Mouse (Mus musculus) limb, embryonic 11.5 days (tissue): ENCODE data around the gene Sdr42e1. TPM values are rescaled to one million over a fixed set of nuclear protein-coding genes. Genes with fewer than 3 reads are reported as not detected.

ENCODE experiments used
- ATAC-seq: fragments of 200-750 bp; cut with Nextera tagmentation; 2 replicates; pipeline ENCODE4 v1.8.0; 2017; ENCODE audit warnings: low read depth; ENCODE audit not compliant: insufficient number of reproducible peaks, low FRiP score, low TSS enrichment
- DNase-seq: peaks from one replicate; pipeline ENCODE4 v3.0.0-alpha.2; 2015; ENCODE audit warnings: low spot score
- H3K27ac ChIP-seq: fragments of 300-500 bp; sonication (generic); replicated peaks from 2 replicates; pipeline ENCODE4 v1.5.1; 2014; ENCODE audit warnings: low read depth, mild to moderate bottlenecking, low read length
- H3K27me3 ChIP-seq: fragments of 300-500 bp; sonication (generic); 2 replicates; pipeline ENCODE4 v1.6.1; 2014; ENCODE audit warnings: mild to moderate bottlenecking, low read length, mixed read lengths; ENCODE audit not compliant: control insufficient read depth, insufficient read depth
- H3K36me3 ChIP-seq: fragments of 300-500 bp; sonication (generic); 2 replicates; pipeline ENCODE4 v1.6.1; 2014; ENCODE audit warnings: mild to moderate bottlenecking, low read length, moderate library complexity, mixed read lengths; ENCODE audit not compliant: control insufficient read depth, insufficient read depth
- H3K4me1 ChIP-seq: fragments of 300-500 bp; sonication (generic); 2 replicates; pipeline ENCODE4 v1.6.1; 2014; ENCODE audit warnings: low read length, mixed read lengths; ENCODE audit not compliant: control insufficient read depth, insufficient read depth
- H3K4me2 ChIP-seq: fragments of 300-500 bp; sonication (generic); 2 replicates; pipeline ENCODE4 v1.6.1; 2014; ENCODE audit warnings: low read depth, mild to moderate bottlenecking, moderate library complexity; ENCODE audit not compliant: severe bottlenecking
- H3K4me3 ChIP-seq: fragments of 300-500 bp; sonication (generic); 2 replicates; pipeline ENCODE4 v1.5.1; 2014; ENCODE audit warnings: low read depth, low read length
- H3K9ac ChIP-seq: fragments of 300-500 bp; sonication (generic); 2 replicates; pipeline ENCODE4 v1.6.1; 2014; ENCODE audit warnings: mild to moderate bottlenecking, low read length
- H3K9me3 ChIP-seq: fragments of 300-500 bp; sonication (generic); 2 replicates; pipeline ENCODE4 v1.6.1; 2016; ENCODE audit warnings: low read length; ENCODE audit not compliant: control insufficient read depth
- WGBS: fragments of 180-500 bp; shearing (Covaris S2); extraction: QIAGEN DNeasy Blood & Tissue Kit; methylation state at CpG from one replicate; pipeline ENCODE4 v1.1.7; 2014; 5-methylcytosine and 5-hydroxymethylcytosine counted together
- polyA plus RNA-seq: library from polyadenylated mRNA; unstranded; fragments of >200 nt; fragmentation: Nextera tagmentation; extraction: Ambion mirVana; gene quantifications from 2 replicates; pipeline ENCODE4 v1.2.1, GENCODE M21; 2014

Gene Sdr42e1
- polyA plus RNA-seq, 1 experiment from 2014 or later, result 0.72 TPM

GRCm38 (mm10) chr8:117700699-117701098 is 27.2 kb upstream of the Sdr42e1 start:
- H3K4me3 ChIP-seq, result no peak overlapping the region
- no peaks in the 10 kb centered on the region for H3K36me3 ChIP-seq
- H3K27me3 ChIP-seq, result no peaks in the 10 kb centered on the region
- ATAC-seq, result no peak
- no peak for DNase-seq
- no peaks in the 10 kb centered on the region for H3K9me3 ChIP-seq
- 75% methylated on average over 8 of the region's 8 CpGs for WGBS
- H3K27ac ChIP-seq, result no peak overlapping the region
- no peak overlapping the region for H3K4me2 ChIP-seq
- no peaks in the 10 kb centered on the region for H3K4me1 ChIP-seq
- no peak overlapping the region for H3K9ac ChIP-seq

- H3K4me1 ChIP-seq, result no peaks in the 10 kb centered on the region
- ATAC-seq (no peak), DNase-seq (peak; percentile 45)
- H3K4me3 ChIP-seq, result no peak overlapping the region
- H3K9me3 ChIP-seq, result no peaks in the 10 kb centered on the region
- WGBS, result 41% methylated on average over 5 of the region's 5 CpGs
- no peak overlapping the region for H3K4me2 ChIP-seq
- no peak overlapping the region for H3K27ac ChIP-seq
- no peaks in the 10 kb centered on the region for H3K27me3 ChIP-seq
- no peaks in the 10 kb centered on the region for H3K36me3 ChIP-seq
- no peak overlapping the region for H3K9ac ChIP-seq
Observed at GRCm38 (mm10) chr8:117697248-117697647, 23.8 kb upstream of the Sdr42e1 start.

- no peak overlapping the region for H3K9ac ChIP-seq
- H3K4me2 ChIP-seq, result no peak overlapping the region
- no peak overlapping the region for H3K27ac ChIP-seq
- 92% methylated on average over 1 of the region's 1 CpGs for WGBS
- H3K27me3 ChIP-seq, result no peaks in the 10 kb centered on the region
- no peak for ATAC-seq
- no peaks in the 10 kb centered on the region for H3K9me3 ChIP-seq
- no peak overlapping the region for H3K4me3 ChIP-seq
- no peak for DNase-seq
- no peaks in the 10 kb centered on the region for H3K36me3 ChIP-seq
- no peaks in the 10 kb centered on the region for H3K4me1 ChIP-seq
Observed at GRCm38 (mm10) chr8:117695636-117696035, 22.1 kb upstream of the Sdr42e1 start.

DNA sequence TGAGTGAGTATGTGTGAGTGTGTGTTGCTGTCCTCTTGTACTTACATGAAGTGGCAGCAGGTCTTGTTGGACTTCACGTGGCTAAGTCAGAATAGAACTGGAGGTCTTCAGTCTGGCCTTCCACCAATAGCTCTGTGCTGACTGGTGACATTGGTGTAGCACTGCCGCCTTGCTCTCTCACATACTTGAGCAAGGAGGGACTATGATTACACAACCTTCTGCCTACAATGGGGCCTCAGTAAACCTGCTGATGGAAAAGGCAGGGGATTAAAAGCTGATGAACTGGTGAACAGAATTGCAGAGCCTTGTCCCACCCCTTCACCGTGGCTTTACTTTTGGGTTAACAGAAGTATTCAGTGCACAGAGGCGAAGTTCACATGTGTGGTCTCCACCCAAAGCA is 18.6 kb upstream of the Sdr42e1 start:
- Histone ChIP-seq H3K27me3 (no peaks in the 10 kb centered on the region), H3K4me3 (no peak overlapping the region), H3K9me3 (no peaks in the 10 kb centered on the region), H3K27ac (no peak overlapping the region), H3K4me2 (no peak overlapping the region), H3K9ac (no peak overlapping the region), H3K36me3 (no peaks in the 10 kb centered on the region), H3K4me1 (no peaks in the 10 kb centered on the region)
- no peak for DNase-seq
- no peak for ATAC-seq
- 88% methylated on average over 4 of the region's 4 CpGs for WGBS

- ATAC-seq (no peak), DNase-seq (no peak)
- H3K4me2 ChIP-seq, result no peak overlapping the region
- H3K27ac ChIP-seq, result no peak overlapping the region
- no peak overlapping the region for H3K4me3 ChIP-seq
- H3K9me3 ChIP-seq, result no peaks in the 10 kb centered on the region
- no peaks in the 10 kb centered on the region for H3K27me3 ChIP-seq
- 75% methylated on average over 7 of the region's 7 CpGs for WGBS
- H3K9ac ChIP-seq, result no peak overlapping the region
- peaks cover 9% of the 10 kb centered on the region; the same call in 1 of the 2 replicates for H3K4me1 ChIP-seq
- H3K36me3 ChIP-seq, result no peaks in the 10 kb centered on the region
Observed at GRCm38 (mm10) chr8:117687890-117688289, 14.4 kb upstream of the Sdr42e1 start.

- ATAC-seq, result peak; percentile 75
- no peak overlapping the region; the same call in 1 of the 2 replicates for H3K4me2 ChIP-seq
- H3K9me3 ChIP-seq, result no peaks in the 10 kb centered on the region
- no peak overlapping the region for H3K9ac ChIP-seq
- H3K27ac ChIP-seq, result no peak overlapping the region
- no peaks in the 10 kb centered on the region for H3K36me3 ChIP-seq
- 12% methylated on average over 11 of the region's 11 CpGs for WGBS
- H3K4me1 ChIP-seq, result peaks cover 9% of the 10 kb centered on the region; the same call in 1 of the 2 replicates
- peak; percentile 74 for DNase-seq
- no peaks in the 10 kb centered on the region for H3K27me3 ChIP-seq
- H3K4me3 ChIP-seq, result no peak overlapping the region
Observed at GRCm38 (mm10) chr8:117684504-117684903, 11.0 kb upstream of the Sdr42e1 start.

- Histone ChIP-seq H3K9ac (no peak overlapping the region), H3K36me3 (no peaks in the 10 kb centered on the region), H3K9me3 (no peaks in the 10 kb centered on the region), H3K4me1 (peaks cover 9% of the 10 kb centered on the region; the same call in 1 of the 2 replicates), H3K4me2 (no peak overlapping the region; the same call in 1 of the 2 replicates), H3K27me3 (no peaks in the 10 kb centered on the region), H3K27ac (no peak overlapping the region), H3K4me3 (no peak overlapping the region)
- DNase-seq, result no peak
- no peak for ATAC-seq
- WGBS, result 46% methylated on average over 10 of the region's 10 CpGs
Observed at GRCm38 (mm10) chr8:117683925-117684472, 10.5 kb upstream of the Sdr42e1 start.

DNA sequence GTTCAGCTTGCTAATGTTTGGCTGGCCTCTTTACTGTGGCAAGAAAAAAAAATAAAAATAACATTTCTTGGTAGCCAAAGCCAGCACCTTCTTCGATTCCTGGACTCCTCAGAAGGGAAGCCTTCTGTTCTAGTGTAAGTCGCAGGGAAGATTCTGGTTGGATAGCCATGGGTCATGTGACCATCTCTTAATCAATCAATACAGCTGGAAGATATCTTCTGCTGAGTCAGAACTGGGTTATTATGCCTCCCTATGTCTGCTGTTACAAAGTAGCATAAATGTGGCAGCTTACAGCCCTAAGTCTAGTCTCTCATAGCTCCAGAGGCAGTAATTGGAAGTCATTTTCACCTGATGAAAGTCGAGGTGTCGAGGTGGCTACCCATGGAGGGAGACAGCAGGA is 5.2 kb upstream of the Sdr42e1 start:
- H3K27ac ChIP-seq, result no peak overlapping the region
- H3K4me3 ChIP-seq, result no peak overlapping the region
- DNase-seq (no peak), ATAC-seq (no peak)
- no peaks in the 10 kb centered on the region for H3K27me3 ChIP-seq
- WGBS, result 76% methylated on average over 4 of the region's 4 CpGs
- H3K9ac ChIP-seq, result no peak overlapping the region
- no peak overlapping the region for H3K4me2 ChIP-seq
- no peaks in the 10 kb centered on the region for H3K9me3 ChIP-seq
- H3K4me1 ChIP-seq, result no peaks in the 10 kb centered on the region; the same call in 1 of the 2 replicates
- H3K36me3 ChIP-seq, result no peaks in the 10 kb centered on the region

DNA sequence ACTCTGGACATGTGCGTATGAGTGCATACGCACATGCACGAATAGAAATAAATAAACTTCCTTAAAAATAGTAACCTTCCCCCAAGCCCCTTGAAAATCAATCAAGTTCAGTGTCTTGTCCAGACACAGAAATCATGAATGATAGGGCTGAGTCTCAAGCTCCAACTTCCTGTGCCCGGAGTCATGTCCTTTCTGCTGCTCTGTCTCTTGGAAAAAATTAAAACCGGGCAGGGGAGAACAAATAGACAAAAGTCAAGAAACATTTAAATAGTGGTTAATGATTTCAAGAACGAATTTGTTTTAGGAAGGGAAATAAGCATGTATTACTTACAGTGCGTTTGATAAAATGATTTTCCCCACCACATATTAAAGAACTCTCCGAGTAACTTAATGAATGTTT is 3.5 kb upstream of the Sdr42e1 start:
- Histone ChIP-seq H3K36me3 (no peaks in the 10 kb centered on the region), H3K27me3 (no peaks in the 10 kb centered on the region; the same call in 1 of the 2 replicates), H3K4me1 (no peaks in the 10 kb centered on the region), H3K4me3 (no peak overlapping the region), H3K9me3 (no peaks in the 10 kb centered on the region), H3K9ac (no peak overlapping the region), H3K27ac (no peak overlapping the region), H3K4me2 (no peak overlapping the region)
- DNase-seq (no peak), ATAC-seq (no peak)
- WGBS, result 87% methylated on average over 8 of the region's 8 CpGs
